Mouse (Mus musculus) heart, embryonic 13.5 days (tissue): ENCODE data around the gene B3galt1. TPM values are rescaled to one million over a fixed set of nuclear protein-coding genes. Genes with fewer than 3 reads are reported as not detected.

Source experiments
- ATAC-seq: fragments of 200-750 bp; cut with Nextera tagmentation; 2 replicates; pipeline ENCODE4 v1.8.0; 2017; ENCODE audit warnings: moderate TSS enrichment; ENCODE audit not compliant: insufficient number of reproducible peaks, low FRiP score, low TSS enrichment; ENCODE audit errors: extremely low read depth
- H3K27ac ChIP-seq: fragments of 300-500 bp; sonication (generic); replicated peaks from 2 replicates; pipeline ENCODE4 v1.5.1; 2015; ENCODE audit warnings: moderate library complexity, mild to moderate bottlenecking, inconsistent platforms
- H3K27me3 ChIP-seq: fragments of 300-500 bp; sonication (generic); replicated peaks from 2 replicates; pipeline ENCODE4 v1.6.1; 2015; ENCODE audit warnings: mild to moderate bottlenecking, inconsistent platforms
- H3K36me3 ChIP-seq: fragments of 300-500 bp; sonication (generic); 2 replicates; pipeline ENCODE4 v1.6.1; 2015; ENCODE audit warnings: mild to moderate bottlenecking, inconsistent platforms
- H3K4me1 ChIP-seq: fragments of 300-500 bp; sonication (generic); 2 replicates; pipeline ENCODE4 v1.6.1; 2015; ENCODE audit warnings: inconsistent platforms
- H3K4me2 ChIP-seq: fragments of 300-500 bp; sonication (generic); 2 replicates; pipeline ENCODE4 v1.6.1; 2015; ENCODE audit warnings: inconsistent platforms, mild to moderate bottlenecking, moderate library complexity
- H3K4me3 ChIP-seq: fragments of 300-500 bp; sonication (generic); 2 replicates; pipeline ENCODE4 v1.5.1; 2015; ENCODE audit warnings: moderate library complexity, mild to moderate bottlenecking, inconsistent platforms
- H3K9ac ChIP-seq: fragments of 300-500 bp; sonication (generic); 2 replicates; pipeline ENCODE4 v1.6.1; 2015; ENCODE audit warnings: inconsistent platforms, mild to moderate bottlenecking, moderate library complexity
- H3K9me3 ChIP-seq: fragments of 300-500 bp; sonication (generic); 2 replicates; pipeline ENCODE4 v1.6.1; 2016; ENCODE audit warnings: inconsistent platforms
- WGBS: fragments of 180-500 bp; shearing (Covaris S2); methylation state at CpG from one replicate; pipeline ENCODE4 v1.1.7; 2015; ENCODE audit warnings: mixed read lengths; 5-methylcytosine and 5-hydroxymethylcytosine counted together
- microRNA-seq: library from miRNA; unstranded; fragments of <30 nt; microRNA quantifications from one replicate; pipeline ENCODE4, GENCODE M21; 2016
- polyA plus RNA-seq: library from polyadenylated mRNA; unstranded; fragments of >200 nt; fragmentation: Nextera tagmentation; extraction: Ambion mirVana; gene quantifications from 2 replicates; pipeline ENCODE4 v1.2.1, GENCODE M21; 2015

B3galt1 gene
- polyA plus RNA-seq, 1 experiment from 2014 or later: 6.0 TPM

DNA sequence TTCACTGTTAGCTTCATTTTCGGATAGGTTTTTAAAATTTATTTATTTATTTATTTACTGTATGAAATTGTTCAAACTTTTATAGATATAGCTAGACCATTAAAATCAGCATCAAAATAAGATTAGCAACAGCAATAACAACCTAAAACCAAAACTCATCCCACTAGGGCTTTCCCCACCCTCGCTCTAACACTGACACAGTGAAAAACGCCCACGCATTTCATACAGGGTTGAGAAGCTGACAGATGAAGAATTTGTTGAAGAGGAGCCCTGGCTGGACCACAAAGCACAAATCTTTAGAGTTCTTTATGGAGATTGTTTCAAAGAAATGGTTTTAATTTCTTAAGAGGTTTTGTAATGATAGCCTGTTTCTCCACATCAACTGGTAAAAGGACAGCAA is 596.3 kb downstream of the B3galt1 start:
- no peak for ATAC-seq
- no peak overlapping the region for H3K4me2 ChIP-seq
- no peak overlapping the region for H3K9ac ChIP-seq
- H3K27ac ChIP-seq: no peak overlapping the region
- H3K27me3 ChIP-seq: no peaks in the 10 kb centered on the region
- H3K4me3 ChIP-seq: no peak overlapping the region
- 75% methylated on average over 4 of the region's 4 CpGs for WGBS
- H3K36me3 ChIP-seq: no peaks in the 10 kb centered on the region
- no peaks in the 10 kb centered on the region for H3K4me1 ChIP-seq
- no peaks in the 10 kb centered on the region for H3K9me3 ChIP-seq

DNA sequence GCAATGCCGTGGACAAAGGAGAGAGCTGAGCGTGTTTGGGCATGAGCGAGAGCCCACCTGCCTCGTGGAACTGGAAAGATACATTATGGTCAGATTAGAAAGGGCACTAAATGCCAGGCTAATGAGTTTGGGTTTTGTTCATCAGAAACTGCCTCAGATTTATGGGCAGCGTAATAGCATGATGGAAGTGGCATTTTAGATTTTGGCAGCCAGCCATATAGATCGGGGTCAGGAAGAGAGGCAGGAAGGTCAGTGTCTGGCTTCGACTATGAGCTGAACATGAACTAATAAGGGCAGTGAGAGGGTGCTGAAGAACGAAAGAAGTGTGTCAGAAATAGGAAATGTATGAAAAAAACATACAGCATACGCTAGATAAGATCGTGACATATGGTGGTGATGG is 605.6 kb downstream of the B3galt1 start:
- Histone ChIP-seq H3K36me3 (no peaks in the 10 kb centered on the region), H3K27me3 (no peaks in the 10 kb centered on the region), H3K9ac (no peak overlapping the region), H3K4me3 (no peak overlapping the region), H3K27ac (no peak overlapping the region), H3K4me1 (peaks cover 7% of the 10 kb centered on the region; the same call in 1 of the 2 replicates), H3K4me2 (no peak overlapping the region), H3K9me3 (no peaks in the 10 kb centered on the region)
- WGBS: 60% methylated on average over 10 of the region's 10 CpGs
- ATAC-seq: no peak

Small RNA genes within 50 kb of the gene (microRNA-seq; reads per million reads assigned to microRNA genes)
- gene Mir6335 (not detected), gene Mir7224 (1.0 reads per million)

Other genes with a start within 250 kb of the B3galt1 start
- not detected in 2 replicates for gene Gm21830, start 152.1 kb upstream of the B3galt1 start, polyA plus RNA-seq
- gene Gm26727, start 132.7 kb upstream of the B3galt1 start, polyA plus RNA-seq: not detected in 2 replicates
- 0.08 and 0.10 TPM in 2 replicates for gene Xirp2, start 119.9 kb upstream of the B3galt1 start, polyA plus RNA-seq